Mouse (Mus musculus) fibroblast of lung, adult 2 months (primary cell): Measurements from ENCODE around the gene Rpl9-ps6.
A peak's percentile ranks its signal among the peaks of the same experiment; 100 is the strongest.
"Not testable (repeated sequence)": the region's sequence is repeated elsewhere in the genome, so short reads cannot be mapped to it uniquely, and the experiment has no call there.

Source experiments
- DNase-seq: peaks from one replicate; pipeline ENCODE4 v3.0.0-alpha.2; 2011; ENCODE audit warnings: low read depth

Gene Rpl9-ps6

GRCm38 (mm10) chr19:32480791-32481442 is 14.5 kb upstream of the Rpl9-ps6 start:
- DNase-seq: no peak

- DNase-seq: no peak
Measured at GRCm38 (mm10) chr19:32480255-32480654, 13.9 kb upstream of the Rpl9-ps6 start.

DNA sequence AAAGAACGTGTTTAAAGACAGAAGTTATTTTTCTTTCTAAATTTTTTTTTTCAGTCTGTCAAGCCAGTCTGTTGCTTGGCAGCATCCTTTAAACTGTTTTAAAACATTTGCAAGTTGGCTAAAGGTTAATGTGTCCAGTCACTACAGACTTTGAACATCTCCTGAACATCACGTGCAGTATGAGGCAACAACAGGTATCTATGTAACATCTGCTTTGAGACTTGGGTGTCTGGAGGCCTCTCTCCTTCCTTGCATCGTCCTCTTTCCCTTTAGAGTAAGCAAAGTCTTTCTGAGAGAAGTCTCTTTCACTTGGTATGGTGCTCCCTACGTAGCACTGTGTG is 10.3 kb upstream of the Rpl9-ps6 start:
- no peak for DNase-seq

DNA sequence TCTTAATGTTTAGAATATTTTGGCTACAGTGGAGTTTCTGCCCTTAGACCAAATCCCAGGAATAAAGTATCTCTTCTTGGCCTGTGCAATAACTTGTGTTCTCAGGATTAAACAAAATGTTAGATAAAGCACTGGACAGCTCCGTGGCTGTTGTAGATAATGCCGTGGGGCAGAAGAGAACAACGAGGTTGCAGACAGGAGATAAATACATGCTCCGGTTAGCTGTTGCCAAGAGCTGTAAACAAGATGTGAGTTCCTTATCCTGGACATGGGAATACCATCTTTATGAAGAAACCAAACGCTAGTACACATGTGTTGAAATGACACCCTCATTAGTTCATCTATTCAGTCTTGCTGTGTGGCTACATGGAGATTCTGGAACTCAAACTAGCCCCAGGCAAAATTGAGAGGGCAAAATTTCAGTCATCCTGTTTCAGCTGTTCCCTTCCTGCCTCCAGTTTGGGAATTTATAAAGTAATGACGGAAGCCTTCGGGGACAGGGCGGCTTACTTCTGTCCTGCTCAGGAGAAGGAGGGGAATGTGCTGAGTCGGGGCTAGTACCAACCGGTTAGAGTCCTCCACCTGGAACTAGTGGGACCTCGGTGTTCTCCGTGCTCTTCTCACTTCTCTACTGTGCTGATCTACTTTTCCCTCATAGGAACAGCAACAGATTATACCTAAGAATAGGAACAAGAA is 9.8 kb upstream of the Rpl9-ps6 start:
- no peak for DNase-seq

- DNase-seq: no peak
Measured at GRCm38 (mm10) chr19:32470570-32471263, 4.3 kb upstream of the Rpl9-ps6 start.

GRCm38 (mm10) chr19:32470059-32470497 is 3.7 kb upstream of the Rpl9-ps6 start:
- peak; percentile 61 for DNase-seq

GRCm38 (mm10) chr19:32467325-32467724 is 947 bp upstream of the Rpl9-ps6 start:
- no peak for DNase-seq

- no peak for DNase-seq
Measured at GRCm38 (mm10) chr19:32465228-32465627, 1.1 kb downstream of the Rpl9-ps6 start.

- DNase-seq: no peak
Measured at GRCm38 (mm10) chr19:32463037-32463436, 3.3 kb downstream of the Rpl9-ps6 start.

GRCm38 (mm10) chr19:32457631-32458030 is 8.7 kb downstream of the Rpl9-ps6 start:
- DNase-seq: not testable (repeated sequence)

DNA sequence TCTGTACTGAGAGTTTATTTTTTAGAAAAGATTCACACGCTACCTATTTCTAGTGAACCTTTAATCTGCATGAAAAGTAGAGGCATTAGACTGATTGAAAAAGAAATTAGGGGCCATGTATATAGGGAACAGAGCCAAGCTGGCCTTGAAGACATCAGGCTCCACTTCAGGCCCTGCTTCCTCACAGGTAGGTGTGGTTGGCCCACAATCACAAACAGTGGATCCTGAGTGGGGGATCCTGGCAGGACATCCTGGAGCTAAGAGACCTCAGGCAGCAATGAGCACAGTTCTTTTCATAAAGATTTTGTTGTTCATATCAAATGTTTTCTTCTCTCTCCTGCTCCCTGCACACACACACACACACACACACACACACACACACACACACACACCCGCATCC is 9.6 kb downstream of the Rpl9-ps6 start:
- no peak for DNase-seq

GRCm38 (mm10) chr19:32452231-32452630 is 14.1 kb downstream of the Rpl9-ps6 start:
- DNase-seq: no peak

DNA sequence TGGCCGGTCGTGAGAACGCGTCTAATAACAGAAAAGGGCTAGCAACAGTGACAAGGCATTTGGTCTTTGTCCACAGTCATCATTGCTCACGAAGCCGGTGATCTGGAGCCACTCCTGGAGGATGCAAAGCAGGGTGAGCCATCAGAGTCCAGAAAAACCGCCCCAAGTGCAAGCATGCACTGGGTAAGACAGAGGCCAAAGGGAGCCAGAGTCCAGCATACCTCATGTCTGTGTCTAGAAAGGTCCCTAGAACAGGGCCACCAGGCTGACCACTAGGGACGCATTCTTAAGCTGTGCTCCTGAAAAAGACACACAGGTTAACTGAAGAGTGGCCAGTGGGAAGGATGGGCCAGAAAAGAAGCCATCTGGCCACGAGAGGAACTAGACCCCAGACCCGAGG is 17.4 kb downstream of the Rpl9-ps6 start:
- DNase-seq: no peak

GRCm38 (mm10) chr19:32441568-32441967 is 24.8 kb downstream of the Rpl9-ps6 start:
- DNase-seq: no peak

DNA sequence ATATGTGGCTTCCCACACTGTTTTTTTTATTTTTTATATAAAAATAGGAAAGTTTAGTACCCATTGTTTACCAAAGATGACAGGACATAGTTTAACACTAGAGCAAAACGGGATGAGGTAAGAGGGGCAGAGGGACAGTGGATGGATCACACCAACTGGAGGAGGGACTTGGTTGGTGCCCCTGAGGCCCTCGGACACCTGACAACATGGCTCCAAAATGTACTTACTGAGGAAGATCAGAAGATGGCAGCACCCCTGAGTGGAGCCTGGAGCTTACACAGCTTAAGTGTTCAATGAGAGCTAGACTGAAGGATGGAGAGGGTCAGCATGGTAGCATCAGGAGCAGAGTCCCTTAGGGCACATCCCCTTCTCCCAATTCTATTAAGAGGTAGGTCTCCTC is 27.0 kb downstream of the Rpl9-ps6 start:
- DNase-seq: no peak

GRCm38 (mm10) chr19:32425856-32426255 is 40.5 kb downstream of the Rpl9-ps6 start:
- DNase-seq: no peak

DNA sequence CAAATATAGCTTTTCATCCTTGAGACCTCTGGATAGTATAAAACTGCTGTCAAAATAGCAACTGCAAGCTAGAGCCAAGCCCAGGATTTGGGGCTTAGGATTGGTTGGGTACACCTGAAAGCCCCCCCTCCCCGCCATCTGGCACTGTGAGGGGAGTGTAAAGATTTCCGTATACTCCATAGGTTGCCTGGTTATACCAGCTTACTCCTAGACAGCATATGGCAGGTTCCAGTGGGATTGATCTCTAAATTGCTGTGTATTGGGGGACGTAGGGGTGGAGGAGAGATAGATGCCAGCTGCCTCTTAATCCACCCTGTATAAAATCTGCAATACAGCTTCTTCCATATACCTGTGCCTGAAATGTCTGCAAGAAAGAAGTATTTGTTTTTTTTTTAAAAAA is 41.7 kb downstream of the Rpl9-ps6 start:
- no peak for DNase-seq

DNA sequence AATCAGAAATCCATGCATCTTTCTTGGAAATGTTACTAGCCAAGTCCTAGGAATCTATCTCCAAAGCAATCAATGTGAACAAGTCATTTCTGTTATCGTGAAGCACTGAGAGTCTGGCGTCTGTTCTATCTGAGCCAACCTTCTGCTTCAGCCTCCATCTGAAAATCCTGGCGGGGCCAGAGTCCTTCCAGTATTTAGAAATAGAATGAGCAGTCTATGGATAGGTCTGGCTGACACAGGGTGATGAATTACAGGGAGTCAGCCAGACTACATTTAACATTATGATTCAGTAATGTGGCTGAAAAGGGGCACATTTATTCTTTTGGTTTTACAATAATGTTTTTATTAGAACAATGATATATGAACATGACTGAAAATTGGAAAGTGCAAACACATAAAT is 47.3 kb downstream of the Rpl9-ps6 start:
- peak; percentile 6 for DNase-seq

DNA sequence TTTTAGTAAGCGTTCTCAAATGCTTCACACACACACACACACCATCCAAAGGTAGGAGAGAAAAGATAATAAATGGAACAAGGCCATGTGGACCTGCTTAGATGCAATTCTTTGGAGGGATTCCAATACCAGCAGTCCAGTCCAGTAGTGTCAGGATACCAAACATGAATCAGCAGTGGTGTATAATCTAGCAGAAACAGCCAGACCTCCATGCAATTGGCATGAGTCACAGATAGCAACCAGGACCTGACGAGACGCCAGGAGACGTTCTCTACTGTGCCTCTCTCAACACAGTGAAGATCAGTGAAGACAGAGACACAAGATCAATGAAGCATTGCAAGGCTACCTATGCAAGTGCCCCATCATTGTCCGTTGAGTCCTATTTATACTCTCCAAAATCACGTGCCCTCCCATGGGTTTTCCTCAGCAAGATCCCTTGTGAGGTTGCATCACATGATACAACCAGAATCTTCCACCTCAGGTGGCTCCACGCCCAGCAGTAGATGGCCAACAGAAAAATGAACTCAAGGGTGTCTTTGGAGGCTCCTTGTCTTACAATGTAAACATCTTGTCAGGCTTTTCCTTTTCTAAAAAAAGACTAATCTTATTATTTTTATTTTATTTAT is 49.6 kb downstream of the Rpl9-ps6 start:
- peak; percentile 24 for DNase-seq
